In genomic region chr1:164804277-164804676, GRCm38 (mm10) we compare ENCODE assay signal across 18 mouse cellular contexts. TPM values are rescaled to one million over a fixed set of nuclear protein-coding genes. Genes with fewer than 3 reads are reported as not detected.
"Had no signal": no experiment of that assay in that cellular context is flagged by ENCODE, and none has a peak within 500 bp of the region (broad histone marks: within the 10 kb centered on the region; RNA-seq: fewer than 3 reads in every experiment).

No protein-coding gene starts in this region.

- ATAC-seq: liver, embryonic 12.5 days had no signal

- H3K4me3 ChIP-seq: limb, embryonic 15.5 days; liver, embryonic 12.5 days; midbrain, embryonic 10.5 days; myocyte; neural tube, embryonic 12.5 days had no signal

- H3K4me2 ChIP-seq: limb, embryonic 15.5 days; liver, embryonic 12.5 days; lung, embryonic 14.5 days; neural tube, embryonic 12.5 days had no signal

- H3K36me3 ChIP-seq: limb, embryonic 15.5 days; liver, embryonic 12.5 days; midbrain, embryonic 10.5 days; neural tube, embryonic 12.5 days had no signal

- DNase-seq: kidney, adult 11 months; kidney, postnatal 25 days; layer of hippocampus, adult 9-11 months; layer of hippocampus, postnatal 36 days; lung, embryonic 14.5 days; lung, postnatal 10 days; lung, postnatal 4 days; right cerebral cortex, postnatal 4 days; spleen, adult 18-20 months; thymus, adult 18-20 months; thymus, postnatal 14 days had no signal

- H3K27me3 ChIP-seq: limb, embryonic 15.5 days; liver, embryonic 12.5 days; neural tube, embryonic 12.5 days had no signal

- H3K4me1 ChIP-seq: limb, embryonic 15.5 days; liver, embryonic 12.5 days; midbrain, embryonic 10.5 days; neural tube, embryonic 12.5 days had no signal

- H3K9me3 ChIP-seq: limb, embryonic 15.5 days; liver, embryonic 12.5 days; midbrain, embryonic 10.5 days; neural tube, embryonic 12.5 days had no signal

- H3K9ac ChIP-seq: limb, embryonic 15.5 days; liver, embryonic 12.5 days; lung, embryonic 14.5 days; neural tube, embryonic 12.5 days had no signal

- H3K27ac ChIP-seq: limb, embryonic 15.5 days; liver, embryonic 12.5 days; midbrain, embryonic 10.5 days; neural tube, embryonic 12.5 days had no signal

RNA-seq across cellular contexts. Expression of gene Dpt, which starts 7.8 kb away (rescaled TPM):
- total RNA-seq: layer of hippocampus, adult 18-20 months; megakaryocyte, adult 5-6 weeks had no signal
- polyA plus RNA-seq: liver, embryonic 12.5 days; midbrain, embryonic 10.5 days had no signal
